Mouse (Mus musculus) frontal cortex, adult 2 months (tissue): ENCODE measurements around the gene Trmt5. TPM values are rescaled to one million over a fixed set of nuclear protein-coding genes. Genes with fewer than 3 reads are reported as not detected.

ENCODE experiments used
- DNase-seq, 2 experiments: peaks; one replicate each; pipeline ENCODE4 v3.0.0; 2022; ENCODE audit warnings: low spot score in 1 of 2; ENCODE audit errors: extremely low spot score in 1 of 2
- polyA plus RNA-seq: library from polyadenylated mRNA; depleted of rRNA; stranded (reverse); fragments of >200 nt; gene quantifications from 2 replicates; pipeline ENCODE4 v1.2.3, GENCODE M21; 2012; rRNA removed

Gene Trmt5
- polyA plus RNA-seq, 1 experiment = 13.6 TPM

GRCm38 (mm10) chr12:73274921-73275320 is 11.6 kb downstream of the Trmt5 start:
- DNase-seq = no peak

DNA sequence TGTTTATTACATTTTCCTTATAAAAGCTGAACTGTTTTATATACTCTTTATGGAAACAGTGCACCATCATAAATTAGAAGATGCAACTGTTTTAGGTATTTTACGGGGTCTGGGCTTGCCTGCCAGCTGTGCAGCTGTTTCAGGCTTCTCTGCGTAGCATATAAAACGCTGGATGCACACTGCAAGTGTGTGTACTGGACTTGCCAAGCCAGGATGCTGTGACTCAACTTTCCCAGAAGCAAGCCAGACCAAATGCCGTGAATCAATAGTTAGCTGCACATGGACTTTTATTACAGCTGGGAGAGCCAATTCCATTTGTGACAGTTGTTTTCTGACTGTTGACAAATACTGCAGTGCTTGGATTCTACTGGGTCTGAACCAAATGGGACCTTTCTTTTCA is 16.6 kb downstream of the Trmt5 start:
- DNase-seq = no peak

GRCm38 (mm10) chr12:73269531-73269930 is 17.0 kb downstream of the Trmt5 start:
- DNase-seq = no peak

DNA sequence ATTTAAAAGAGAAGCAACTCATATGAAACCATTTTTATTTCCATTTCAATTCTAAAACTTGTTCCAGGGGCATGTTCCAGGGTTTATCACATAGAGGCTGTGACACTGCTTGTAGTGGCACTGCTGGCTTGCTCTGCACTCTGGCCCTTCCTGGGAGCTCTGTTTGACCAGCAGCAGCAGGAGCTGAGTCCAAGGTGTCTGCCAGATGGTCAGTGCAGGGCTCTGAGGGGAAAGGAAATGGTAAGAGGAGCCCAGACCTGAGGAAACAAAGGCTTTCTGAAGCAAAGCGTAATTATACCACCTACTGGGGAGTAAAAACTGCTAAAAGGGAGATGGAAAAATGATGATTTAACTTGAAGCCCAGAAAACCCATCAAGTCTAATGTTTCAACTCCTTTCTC is 18.0 kb downstream of the Trmt5 start:
- DNase-seq = no peak

DNA sequence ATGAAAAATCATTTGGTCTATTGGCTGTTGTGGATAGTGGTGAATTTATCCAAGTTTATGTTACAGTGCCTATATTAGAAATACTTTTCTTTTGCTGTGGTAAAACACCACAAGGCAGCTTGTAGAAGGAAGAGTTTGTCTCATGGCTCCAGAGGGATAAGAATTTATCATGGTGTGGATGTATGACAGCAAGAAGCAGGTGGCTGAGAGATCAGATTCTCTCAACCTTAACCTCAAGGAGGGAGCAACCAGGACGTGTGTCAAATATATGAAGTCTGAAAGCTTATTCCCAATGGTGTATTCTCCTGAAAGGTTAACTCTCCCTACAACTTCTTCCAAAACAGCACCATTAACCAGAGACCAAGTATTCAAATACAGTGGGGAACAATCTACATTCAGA is 19.9 kb downstream of the Trmt5 start:
- DNase-seq = no peak

DNA sequence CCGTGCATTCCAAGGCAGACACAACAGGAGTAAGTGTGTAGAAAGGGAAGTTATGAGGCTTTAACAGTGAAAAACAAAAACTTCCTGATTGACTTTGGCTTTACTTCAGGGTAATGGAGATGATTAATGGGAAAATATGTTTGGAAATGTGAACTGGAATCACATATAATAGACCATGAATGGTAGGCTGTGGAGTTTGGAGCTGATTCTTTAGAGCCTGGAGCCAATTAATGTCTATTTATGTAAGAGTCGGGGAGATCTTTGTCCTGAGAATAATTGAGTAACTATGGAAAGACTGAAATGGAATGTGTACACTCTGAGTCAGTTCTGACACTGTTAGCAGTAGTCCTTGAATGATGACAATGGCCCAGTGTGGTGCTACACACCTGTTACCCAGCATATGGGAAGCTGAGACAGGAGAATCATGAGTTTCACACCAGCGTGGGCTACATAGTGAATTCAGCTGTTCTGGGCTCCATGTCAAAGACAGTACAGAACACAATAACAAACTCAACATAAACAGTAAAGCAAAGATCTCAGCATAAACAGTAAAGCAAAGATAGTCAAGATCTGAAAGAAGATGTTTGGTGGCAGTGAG is 21.0 kb downstream of the Trmt5 start:
- no peak for DNase-seq

- DNase-seq = no peak
Measured at GRCm38 (mm10) chr12:73260339-73260738, 26.2 kb downstream of the Trmt5 start.

DNA sequence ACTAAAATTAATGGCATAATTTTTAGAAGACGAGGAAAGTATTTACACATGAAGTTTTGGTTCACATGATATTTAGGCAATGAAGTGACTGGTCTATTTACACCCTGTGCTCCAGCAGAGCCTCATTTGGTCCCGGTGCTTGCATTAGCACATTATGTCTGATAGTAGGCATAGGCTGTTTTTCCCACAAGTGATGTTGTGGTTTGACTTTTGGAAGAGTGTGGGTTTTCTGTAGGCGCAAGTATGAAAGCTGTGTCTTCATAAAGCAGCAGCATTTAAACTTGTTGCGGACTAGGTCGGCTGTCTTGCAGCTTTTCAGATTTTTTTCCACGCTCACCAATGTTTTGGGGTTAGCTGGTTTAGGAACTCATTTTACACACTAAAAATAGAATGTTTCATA is 27.2 kb downstream of the Trmt5 start:
- DNase-seq = peak in 1 of 2 experiments; percentile 21

GRCm38 (mm10) chr12:73255006-73255405 is 31.5 kb downstream of the Trmt5 start:
- no peak for DNase-seq

DNA sequence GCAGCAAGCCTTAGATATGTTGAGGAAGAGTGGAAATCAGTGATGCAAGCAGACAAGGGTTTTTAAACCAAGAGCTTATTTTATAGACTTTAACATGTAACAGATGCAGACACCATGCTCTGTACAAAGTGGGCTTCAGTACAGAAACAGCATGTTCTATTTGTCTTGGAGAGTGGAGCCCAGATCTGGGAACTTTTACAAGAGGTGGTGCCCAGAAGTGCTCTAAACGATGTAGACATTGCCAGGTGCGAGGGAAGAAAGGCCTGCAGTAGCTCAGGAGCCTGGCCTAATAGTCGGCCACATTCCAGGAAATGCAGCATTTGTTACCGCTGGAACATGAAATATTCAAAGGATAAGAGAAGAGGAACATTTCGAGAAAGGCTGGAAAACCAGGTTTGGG is 40.8 kb downstream of the Trmt5 start:
- no peak for DNase-seq

GRCm38 (mm10) chr12:73241960-73242359 is 44.5 kb downstream of the Trmt5 start:
- DNase-seq = peak; percentile 39 to 59

DNA sequence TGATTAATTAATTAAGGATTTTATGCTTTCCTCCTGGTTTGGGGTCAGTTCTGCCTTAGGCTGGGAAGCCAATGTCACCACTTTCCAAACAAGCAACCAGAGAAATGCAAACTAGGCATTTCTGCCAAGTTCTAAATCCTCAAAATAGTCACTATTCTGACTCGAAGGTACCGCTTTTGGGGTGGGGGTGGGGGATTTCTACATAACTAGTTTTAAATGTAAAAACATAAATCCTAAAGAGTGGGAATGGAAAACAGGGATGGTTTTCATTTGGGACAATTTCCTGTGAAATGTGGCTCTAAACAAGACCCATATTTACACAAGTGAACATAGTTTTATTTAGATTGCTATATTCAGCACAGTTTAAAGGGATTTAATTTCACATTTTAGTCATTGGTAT is 53.9 kb downstream of the Trmt5 start:
- DNase-seq = no peak

- no peak for DNase-seq
Measured at GRCm38 (mm10) chr12:73231552-73231951, 55.0 kb downstream of the Trmt5 start.

- DNase-seq = no peak
Measured at GRCm38 (mm10) chr12:73230196-73230595, 56.3 kb downstream of the Trmt5 start.

Other genes starting within 250 kb of the Trmt5 start
- 0.16 and 0.34 TPM in 2 replicates for gene Six1, start 232.8 kb downstream of the Trmt5 start, polyA plus RNA-seq
- gene Six4, start 173.3 kb downstream of the Trmt5 start, polyA plus RNA-seq = 0.32 and 0.48 TPM in 2 replicates
- 14.1 and 15.2 TPM in 2 replicates for gene Mnat1, start 163.0 kb downstream of the Trmt5 start, polyA plus RNA-seq
- 31.0 and 34.4 TPM in 2 replicates for gene Slc38a6, start 69 bp upstream of the Trmt5 start, polyA plus RNA-seq